Mouse (Mus musculus) megakaryocyte, embryonic 14.5 days (primary cell): ENCODE data around the gene Efcab5. TPM values are rescaled to one million over a fixed set of nuclear protein-coding genes. Genes with fewer than 3 reads are reported as not detected.
"Not testable (repeated sequence)": the region's sequence is repeated elsewhere in the genome, so short reads cannot be mapped to it uniquely, and the experiment has no call there.

ENCODE experiments used
- H3K27me3 ChIP-seq: replicated peaks from 2 replicates; pipeline ENCODE3; 2012; ENCODE audit warnings: inconsistent platforms
- H3K36me3 ChIP-seq: replicated peaks from 2 replicates; pipeline ENCODE3; 2012; ENCODE audit warnings: low read length, inconsistent platforms, mixed read lengths
- H3K4me1 ChIP-seq: 2 replicates; pipeline ENCODE4 v1.6.1; 2012; ENCODE audit warnings: inconsistent platforms
- H3K4me3 ChIP-seq: replicated peaks from 2 replicates; pipeline ENCODE3; 2012; ENCODE audit warnings: moderate library complexity, mild to moderate bottlenecking, inconsistent platforms
- H3K9me3 ChIP-seq: 2 replicates; pipeline ENCODE4 v1.6.1; 2012; ENCODE audit warnings: inconsistent platforms
- FLI1 ChIP-seq: IDR thresholded peaks from 2 replicates; pipeline ENCODE4 v1.6.1; 2012; ENCODE audit warnings: low read length, inconsistent platforms, mixed read lengths
- GATA1 ChIP-seq: IDR thresholded peaks from 3 replicates; pipeline ENCODE4 v1.6.1; 2012; ENCODE audit warnings: mixed read lengths, low read length, inconsistent platforms, borderline replicate concordance
- polyA plus RNA-seq: library from polyadenylated mRNA; stranded (reverse); fragments of >175 nt; gene quantifications from 2 replicates; pipeline ENCODE4 v1.2.3, GENCODE M21; 2012; ENCODE audit warnings: low replicate concordance; ENCODE audit not compliant: insufficient read depth

The Efcab5 gene
- polyA plus RNA-seq, 1 experiment = 0.08 TPM

DNA sequence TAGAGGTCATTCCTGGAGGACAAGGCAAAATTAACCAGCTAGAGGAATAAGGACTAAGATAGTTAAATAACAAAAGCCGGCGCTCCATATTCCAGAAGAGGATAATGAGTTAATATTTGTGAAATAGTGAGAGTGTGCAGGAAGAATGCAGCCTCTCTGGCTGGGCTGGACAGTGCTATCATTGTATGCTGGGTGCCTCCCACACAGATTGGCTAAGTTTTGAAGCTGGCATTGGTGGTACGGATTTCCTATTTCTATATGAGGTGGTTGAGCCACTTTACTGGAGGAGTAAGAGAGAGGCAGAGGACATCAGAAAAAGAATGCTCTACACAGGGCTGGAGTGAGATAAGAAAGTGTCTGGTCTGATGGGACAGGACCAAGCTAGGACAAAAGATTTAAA, 9.0 kb downstream of the Efcab5 start:
- H3K36me3 ChIP-seq = no peaks in the 10 kb centered on the region
- H3K4me1 ChIP-seq = peaks cover 13% of the 10 kb centered on the region
- no peaks in the 10 kb centered on the region for H3K9me3 ChIP-seq
- H3K27me3 ChIP-seq = peaks cover 2% of the 10 kb centered on the region
- H3K4me3 ChIP-seq = no peak overlapping the region
- TF ChIP-seq FLI1 (no peak), GATA1 (no peak)

DNA sequence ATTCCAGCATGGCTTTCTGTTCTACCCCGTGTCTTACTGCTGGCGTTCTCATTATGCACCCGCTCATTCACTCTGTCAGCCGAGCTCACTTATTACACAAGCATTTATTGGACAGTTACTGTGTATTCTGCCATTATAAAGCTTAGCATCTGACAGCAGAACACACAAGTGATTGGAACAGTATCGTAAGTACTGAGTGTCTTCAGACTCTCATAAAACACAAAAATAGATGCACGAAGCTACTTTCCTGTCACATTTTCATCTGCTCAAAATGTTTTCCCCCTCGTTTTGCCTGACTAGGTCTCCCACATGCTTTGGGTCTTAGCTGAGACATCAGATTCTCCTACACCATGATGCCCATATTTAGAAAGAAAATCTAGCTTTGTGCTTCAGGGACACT, 14.2 kb downstream of the Efcab5 start:
- no peaks in the 10 kb centered on the region for H3K36me3 ChIP-seq
- no peak for TF ChIP-seq GATA1
- no peak for TF ChIP-seq FLI1
- no peaks in the 10 kb centered on the region for H3K9me3 ChIP-seq
- peaks cover 4% of the 10 kb centered on the region for H3K27me3 ChIP-seq
- peaks cover 8% of the 10 kb centered on the region for H3K4me1 ChIP-seq
- H3K4me3 ChIP-seq = no peak overlapping the region

DNA sequence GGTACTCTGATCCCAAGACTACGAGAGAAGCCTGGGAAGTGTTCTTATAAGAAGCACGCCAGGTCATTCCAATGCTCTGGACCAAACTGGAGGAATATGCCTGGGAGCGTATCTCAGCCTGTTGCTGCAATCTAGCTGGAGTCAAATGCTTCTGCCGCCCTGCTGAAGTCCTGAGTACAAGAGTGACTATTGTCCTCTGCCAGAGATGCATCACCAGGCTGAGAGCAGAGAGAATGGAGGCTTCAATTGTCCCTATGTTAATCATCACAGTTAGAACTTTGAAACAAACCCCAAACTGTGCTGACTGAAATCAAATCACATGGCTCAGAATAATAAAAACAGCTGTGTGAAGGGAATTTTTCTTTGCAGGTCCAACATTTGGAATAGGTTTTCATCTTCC, 15.0 kb downstream of the Efcab5 start:
- Histone ChIP-seq H3K4me1 (peaks cover 5% of the 10 kb centered on the region), H3K36me3 (no peaks in the 10 kb centered on the region), H3K27me3 (peaks cover 4% of the 10 kb centered on the region), H3K9me3 (no peaks in the 10 kb centered on the region), H3K4me3 (no peak overlapping the region)
- TF ChIP-seq FLI1 = no peak

DNA sequence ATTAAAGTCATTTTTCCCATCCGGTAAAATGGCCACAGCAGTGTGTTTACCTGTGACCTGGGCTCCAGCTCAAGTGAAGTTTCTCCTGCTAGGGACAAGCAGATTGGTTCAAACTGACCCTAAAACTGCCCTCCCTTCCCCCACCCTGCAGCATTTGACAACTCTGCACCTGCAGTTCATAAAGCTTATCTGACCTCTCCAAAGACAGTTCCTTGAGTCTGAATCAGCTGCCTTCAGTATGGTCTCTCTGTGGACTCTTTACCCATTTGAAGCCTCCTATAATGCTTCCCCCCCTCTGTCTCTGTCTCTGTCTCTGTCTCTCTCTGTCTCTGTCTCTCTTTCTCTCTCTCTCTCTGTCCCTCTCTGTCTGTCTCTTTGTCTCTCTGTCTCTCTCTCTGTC, 28.0 kb downstream of the Efcab5 start:
- no peak overlapping the region for H3K4me3 ChIP-seq
- no peaks in the 10 kb centered on the region for H3K36me3 ChIP-seq
- no peak for TF ChIP-seq GATA1
- no peak for TF ChIP-seq FLI1
- H3K9me3 ChIP-seq = peaks cover 7% of the 10 kb centered on the region; the same call in 1 of the 2 replicates
- peaks cover 24% of the 10 kb centered on the region for H3K4me1 ChIP-seq
- no peaks in the 10 kb centered on the region for H3K27me3 ChIP-seq

DNA sequence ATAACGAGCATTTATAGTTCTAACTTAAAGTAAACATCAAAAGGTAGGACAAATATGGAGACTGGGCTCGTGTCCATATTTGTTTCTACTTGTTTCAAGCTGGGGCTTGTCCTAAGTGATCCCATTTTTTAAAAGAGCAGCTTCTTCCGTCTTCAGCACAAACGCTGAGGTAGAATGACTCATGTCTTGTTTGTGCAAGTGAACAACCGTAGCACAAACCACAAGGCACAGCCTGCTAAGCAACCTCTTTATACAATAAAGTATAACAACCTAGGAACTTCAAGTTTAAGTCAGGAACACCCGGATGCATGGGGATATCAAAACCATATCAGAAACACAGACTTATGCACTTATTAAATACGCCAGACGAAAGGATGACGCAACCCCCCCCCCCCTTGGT, 28.4 kb downstream of the Efcab5 start:
- H3K27me3 ChIP-seq = no peaks in the 10 kb centered on the region
- H3K4me1 ChIP-seq = peaks cover 24% of the 10 kb centered on the region
- H3K4me3 ChIP-seq = no peak overlapping the region
- TF ChIP-seq GATA1 (no peak), FLI1 (no peak)
- peaks cover 8% of the 10 kb centered on the region; the same call in 1 of the 2 replicates for H3K9me3 ChIP-seq
- H3K36me3 ChIP-seq = no peaks in the 10 kb centered on the region

DNA sequence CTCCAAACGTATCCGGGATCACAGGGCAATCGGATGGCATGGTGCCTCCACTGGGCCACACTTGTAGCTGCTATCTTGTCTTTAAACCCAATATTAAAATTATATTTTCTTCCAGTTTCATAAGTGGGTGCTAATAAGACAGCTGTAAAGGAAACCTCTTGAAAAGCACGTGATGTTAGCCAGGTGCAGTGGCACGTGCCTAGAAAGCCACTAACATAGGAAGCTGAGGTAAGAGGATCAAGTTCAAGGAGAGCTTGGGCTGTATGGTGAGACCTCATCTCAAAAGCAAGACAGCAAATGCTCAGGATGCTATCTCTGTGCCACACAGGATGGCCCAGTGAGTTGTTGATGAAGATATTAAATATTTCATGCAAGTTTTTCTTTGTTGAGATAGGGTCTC, 34.6 kb downstream of the Efcab5 start:
- Histone ChIP-seq H3K4me3 (no peak overlapping the region), H3K36me3 (peaks cover under 1% of the 10 kb centered on the region), H3K27me3 (no peaks in the 10 kb centered on the region), H3K9me3 (peaks cover 8% of the 10 kb centered on the region; the same call in 1 of the 2 replicates), H3K4me1 (peaks cover 6% of the 10 kb centered on the region)
- TF ChIP-seq GATA1 (no peak), FLI1 (no peak)

DNA sequence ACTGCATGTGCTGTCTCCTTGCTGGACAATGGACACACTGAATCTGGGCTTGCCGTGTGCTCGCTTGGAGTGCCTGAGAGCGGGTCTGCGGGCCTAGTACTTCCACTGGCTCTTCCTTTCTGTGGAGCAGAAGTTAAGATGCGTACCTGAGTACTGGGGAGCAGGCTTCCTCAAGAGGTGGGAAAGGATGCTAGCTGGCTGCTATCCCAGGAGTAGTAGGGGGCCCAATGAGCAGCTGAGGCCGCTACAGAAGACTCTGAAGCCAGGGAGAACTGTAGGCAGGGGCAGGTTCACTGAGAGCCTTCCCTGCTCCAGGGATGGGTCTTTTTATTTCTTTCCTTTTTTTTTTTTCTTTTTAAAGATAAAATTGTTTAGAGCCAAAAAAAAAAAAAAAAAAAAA, 38.0 kb downstream of the Efcab5 start:
- Histone ChIP-seq H3K9me3 (peaks cover 9% of the 10 kb centered on the region), H3K4me3 (no peak overlapping the region), H3K4me1 (peaks cover 9% of the 10 kb centered on the region), H3K36me3 (peaks cover 10% of the 10 kb centered on the region), H3K27me3 (no peaks in the 10 kb centered on the region)
- no peak for TF ChIP-seq FLI1
- TF ChIP-seq GATA1 = no peak

DNA sequence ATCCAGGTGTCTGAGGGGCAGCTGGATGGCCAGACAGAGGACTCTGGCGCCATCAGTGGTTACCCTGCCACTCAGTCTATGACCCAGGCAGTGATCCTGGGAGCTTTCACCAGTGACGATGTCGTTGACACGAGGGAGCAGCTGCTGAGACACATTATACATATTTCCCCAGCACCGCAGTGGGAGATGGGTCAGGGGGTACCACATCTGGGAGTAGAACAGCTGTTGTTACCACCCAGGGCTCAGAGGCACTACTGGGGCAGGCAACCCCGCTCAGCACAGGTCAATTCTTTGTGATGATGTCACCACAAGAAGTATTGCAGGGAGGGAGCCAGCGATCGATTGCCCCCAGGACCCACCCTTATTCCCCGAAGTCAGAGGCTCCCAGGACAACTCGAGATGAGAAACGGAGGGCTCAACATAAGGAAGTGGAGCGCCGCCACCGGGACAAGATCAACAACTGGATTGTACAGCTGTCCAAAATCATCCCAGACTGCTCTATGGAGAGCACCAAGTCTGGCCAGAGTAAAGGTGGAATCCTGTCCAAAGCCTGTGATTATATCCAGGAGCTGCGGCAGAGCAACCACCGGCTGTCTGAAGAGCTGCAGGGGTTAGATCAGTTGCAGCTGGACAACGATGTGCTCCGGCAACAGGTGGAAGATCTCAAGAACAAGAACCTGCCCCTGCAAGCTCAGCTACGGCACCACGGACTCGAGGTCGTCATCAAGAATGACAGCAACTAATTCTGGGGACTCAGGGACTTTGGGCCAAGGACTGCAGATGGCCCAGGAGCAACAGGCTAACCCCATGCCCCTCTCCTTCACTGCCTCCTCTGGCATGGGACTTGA, 38.8 kb downstream of the Efcab5 start:
- not testable (repeated sequence) for H3K27me3 ChIP-seq, H3K36me3 ChIP-seq, H3K4me3 ChIP-seq, H3K9me3 ChIP-seq
- H3K4me1 ChIP-seq = peaks cover 17% of the 10 kb centered on the region

DNA sequence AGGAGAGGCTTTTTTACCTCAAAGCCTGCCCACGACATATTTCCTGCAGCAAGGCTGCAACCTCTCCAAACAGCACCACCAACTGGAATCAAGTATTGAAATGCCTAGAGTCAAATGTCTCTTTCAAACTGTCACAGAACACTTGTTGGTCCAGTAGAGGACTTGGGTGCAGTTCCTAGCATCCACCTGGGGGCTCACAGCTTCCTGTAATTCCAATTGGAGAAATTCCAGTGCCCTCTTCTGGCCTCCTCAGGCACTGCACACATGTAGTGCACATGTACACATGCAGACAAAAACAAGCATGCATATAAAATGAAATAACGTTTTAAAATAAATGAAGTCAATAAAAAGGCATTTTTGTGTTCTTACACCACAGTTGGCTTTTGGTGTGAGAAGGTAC, 40.0 kb downstream of the Efcab5 start:
- Histone ChIP-seq H3K27me3 (no peaks in the 10 kb centered on the region), H3K9me3 (peaks cover 7% of the 10 kb centered on the region), H3K36me3 (peaks cover 10% of the 10 kb centered on the region), H3K4me3 (no peak overlapping the region), H3K4me1 (peaks cover 22% of the 10 kb centered on the region)
- TF ChIP-seq GATA1 = no peak
- no peak for TF ChIP-seq FLI1

DNA sequence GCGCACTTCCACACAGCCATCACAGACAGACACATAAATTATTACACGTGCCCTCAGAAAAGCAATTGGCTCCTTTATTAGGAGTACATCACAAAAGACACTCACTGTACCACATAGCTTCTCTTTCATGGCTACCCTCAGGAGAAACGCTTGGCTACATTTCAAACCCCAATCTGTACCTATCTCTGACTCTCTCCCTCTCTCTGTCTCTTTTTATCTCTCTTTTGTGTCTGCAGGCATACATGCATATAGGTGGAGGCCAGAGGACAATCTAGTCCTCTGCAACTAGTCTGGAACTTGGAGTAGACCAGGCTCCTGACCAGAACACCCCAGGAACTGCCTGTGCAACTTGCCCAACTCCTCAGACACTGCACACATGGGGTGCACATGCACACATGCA, 41.0 kb downstream of the Efcab5 start:
- TF ChIP-seq FLI1 (no peak), GATA1 (no peak)
- Histone ChIP-seq H3K36me3 (peaks cover 10% of the 10 kb centered on the region), H3K4me3 (no peak overlapping the region), H3K4me1 (peaks cover 28% of the 10 kb centered on the region), H3K27me3 (no peaks in the 10 kb centered on the region), H3K9me3 (peaks cover 7% of the 10 kb centered on the region)

DNA sequence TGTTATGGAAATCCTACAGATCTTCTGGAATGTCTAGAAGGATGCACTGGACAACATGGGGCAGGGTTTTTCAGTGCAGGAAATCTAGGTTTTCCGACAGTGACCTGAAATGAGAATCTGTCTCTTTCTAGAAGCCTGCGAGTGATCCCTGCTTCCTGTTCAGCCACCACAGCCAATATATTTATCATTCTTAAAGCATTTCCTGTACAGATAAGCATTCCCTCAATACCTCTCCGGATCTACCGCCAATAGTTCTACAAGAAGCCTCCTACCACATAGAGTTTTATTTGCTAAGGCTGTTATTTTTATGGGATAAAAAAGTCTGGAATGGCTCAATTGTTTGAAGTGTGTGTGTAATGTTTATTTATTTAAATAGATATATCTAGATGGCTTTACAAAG, 43.3 kb downstream of the Efcab5 start:
- H3K4me1 ChIP-seq = peaks cover 36% of the 10 kb centered on the region
- TF ChIP-seq FLI1 = no peak
- TF ChIP-seq GATA1 = no peak
- peaks cover 14% of the 10 kb centered on the region for H3K36me3 ChIP-seq
- no peak overlapping the region for H3K4me3 ChIP-seq
- no peaks in the 10 kb centered on the region for H3K27me3 ChIP-seq
- H3K9me3 ChIP-seq = peaks cover 7% of the 10 kb centered on the region
